Mouse (Mus musculus) thymus, adult 2 months (tissue): ENCODE results near the gene Abhd17c.

Source experiments
- CTCF ChIP-seq: fragments of 200-500 bp; IDR thresholded peaks from 2 replicates; pipeline ENCODE4 v1.5.1; 2012; ENCODE audit warnings: mild to moderate bottlenecking, control low read depth, low read length, moderate library complexity, borderline replicate concordance; ENCODE audit not compliant: control insufficient read depth, poor library complexity, insufficient read depth; ENCODE audit errors: extremely low read depth
- POLR2A ChIP-seq: fragments of 200-500 bp; IDR thresholded peaks from 2 replicates; pipeline ENCODE4 v1.6.1; 2012; ENCODE audit warnings: mild to moderate bottlenecking, low read length, control low read depth, moderate library complexity; ENCODE audit not compliant: control insufficient read depth, poor library complexity, insufficient read depth; ENCODE audit errors: extremely low read depth

- no peak for TF ChIP-seq CTCF
- no peak for TF ChIP-seq POLR2A
These were observed 32.2 kb downstream of the Abhd17c start for GRCm38 (mm10) chr7:84119216-84120105.
